ENCODE assay signal across 17 mouse cellular contexts in genomic region chr1:58775361-58775760, GRCm38 (mm10).
"Had no signal": no experiment of that assay in that cellular context is flagged by ENCODE, and none has a peak within 500 bp of the region (broad histone marks: within the 10 kb centered on the region; RNA-seq: fewer than 3 reads in every experiment).

No protein-coding gene starts in this region.

- H3K4me3 ChIP-seq: neural tube, embryonic 12.5 days; neural tube, embryonic 13.5 days; neural tube, embryonic 15.5 days; stomach, embryonic 15.5 days had no signal

- H3K36me3 ChIP-seq: neural tube, embryonic 12.5 days; neural tube, embryonic 13.5 days; neural tube, embryonic 15.5 days; stomach, embryonic 15.5 days had no signal

- H3K27ac ChIP-seq: neural tube, embryonic 12.5 days; neural tube, embryonic 13.5 days; neural tube, embryonic 15.5 days; stomach, embryonic 15.5 days; stomach, postnatal 0 days had no signal

- H3K27me3 ChIP-seq: neural tube, embryonic 12.5 days; neural tube, embryonic 13.5 days; neural tube, embryonic 15.5 days; stomach, embryonic 15.5 days had no signal

- H3K9ac ChIP-seq: neural tube, embryonic 12.5 days; neural tube, embryonic 13.5 days; neural tube, embryonic 15.5 days; stomach, embryonic 15.5 days had no signal

- DNase-seq: retina, postnatal 1 day; right cerebral cortex, adult 18-20 months; right cerebral cortex, postnatal 14 days; right cerebral cortex, postnatal 25 days; right cerebral cortex, postnatal 4 days; spleen, adult 18-20 months; thymus, adult 18-20 months; thymus, adult 2 months; thymus, postnatal 14 days; thymus, postnatal 25 days; thymus, postnatal 36 days; thymus, postnatal 4 days had no signal

- H3K4me1 ChIP-seq: neural tube, embryonic 12.5 days; neural tube, embryonic 13.5 days; neural tube, embryonic 15.5 days; stomach, embryonic 15.5 days had no signal
